In genomic region chr5:136137658-136138274, GRCm38 (mm10) we compare ENCODE assay signal across 8 mouse cellular contexts. TPM values are rescaled to one million over a fixed set of nuclear protein-coding genes. Genes with fewer than 3 reads are reported as not detected.
DNase-seq lines count a peak whose midpoint lies in the region; ATAC-seq and TF ChIP-seq lines count a peak whose summit lies in the region.

No protein-coding gene starts in this region.

- no peak for ATAC-seq in CD4-positive, CD25-positive, alpha-beta regulatory T cell, adult 4 months

- no peak overlapping the region for H3K27ac ChIP-seq in left cerebral cortex, adult 2 months

- DNase-seq in CD4-positive, CD25-positive, alpha-beta regulatory T cell, adult 2 months (ENCODE audit: low read depth, low spot score): peak; percentile 88
- peak; percentile 29 to 30 for DNase-seq in left cerebral cortex, adult 2 months (ENCODE audit: extremely low spot score in 1 of 2, low spot score in 2 of 2)
- no peak for DNase-seq in left cerebral cortex, postnatal 36 days (ENCODE audit: low spot score in 2 of 2)
- peak; percentile 81 for DNase-seq in c-Kit-positive CD71-negative TER-119-negative erythroid progenitor cells, embryonic 14.5 days (ENCODE audit: low read depth)
- peak; percentile 89 for DNase-seq in induced T-regulatory cell, adult 2 months (ENCODE audit: low read depth)
- peak; percentile 69 for DNase-seq in mesoderm, embryonic 11.5 days (ENCODE audit: low read depth, low spot score)
- peak; percentile 74 for DNase-seq in thymus, postnatal 25 days

- no peak overlapping the region for H3K4me3 ChIP-seq in left cerebral cortex, adult 2 months

- intact Hi-C loops in left cerebral cortex, adult 2 months (cut with DNase I): loop anchor here (2.0 kb wide), 1 partner anchor 49 kb away; no protein-coding TSS in a partner anchor
- intact Hi-C loops in left cerebral cortex, postnatal 36 days (cut with DNase I): loop anchor here (5.0 kb wide), 1 partner anchor 115 kb away; no protein-coding TSS in a partner anchor

- TF ChIP-seq CTCF in left cerebral cortex, adult 2 months (IDR thresholded peaks at IDR 0.05): peak; percentile 66

RNA-seq across cellular contexts. Expression of gene Alkbh4, which starts 1.8 kb away (rescaled TPM):
- 10 to 100 TPM; 54.7 to 96.4 TPM for polyA plus RNA-seq in CD4-positive, CD25-positive, alpha-beta regulatory T cell, adult 4 months (2017; shearing (Covaris generic))
- total RNA-seq in left cerebral cortex, adult 2 months (2021): 1 to 10 TPM; 8.5 to 9.6 TPM
- 1 to 10 TPM; 7.7 to 9.0 TPM for total RNA-seq in left cerebral cortex, postnatal 36 days (2021)

RNA-seq across cellular contexts. Expression of gene Lrwd1, which starts 1.9 kb away (rescaled TPM):
- polyA plus RNA-seq in CD4-positive, CD25-positive, alpha-beta regulatory T cell, adult 4 months (2017; shearing (Covaris generic)): 10 to 100 TPM; 26.1 to 58.9 TPM
- 10 to 100 TPM; 14.8 to 15.2 TPM for total RNA-seq in left cerebral cortex, adult 2 months (2021)
- total RNA-seq in left cerebral cortex, postnatal 36 days (2021): 10 to 100 TPM; 10.9 to 17.7 TPM

RNA-seq across cellular contexts. Expression of gene Polr2j, which starts 21.3 kb away (rescaled TPM):
- polyA plus RNA-seq in CD4-positive, CD25-positive, alpha-beta regulatory T cell, adult 4 months (2017; shearing (Covaris generic)): 100 to 1,000 TPM; 119 to 120 TPM
- total RNA-seq in left cerebral cortex, adult 2 months (2021): 10 to 100 TPM; 70.8 to 72.8 TPM
- total RNA-seq in left cerebral cortex, postnatal 36 days (2021): 10 to 100 TPM; 69.8 to 82.9 TPM

RNA-seq across cellular contexts. Expression of gene Orai2, which starts 32.7 kb away (rescaled TPM):
- polyA plus RNA-seq in CD4-positive, CD25-positive, alpha-beta regulatory T cell, adult 4 months (2017; shearing (Covaris generic)): 10 to 100 TPM; 42.9 to 80.7 TPM
- total RNA-seq in left cerebral cortex, adult 2 months (2021): 10 to 100 TPM; 46.7 to 48.8 TPM
- total RNA-seq in left cerebral cortex, postnatal 36 days (2021): 10 to 100 TPM; 54.0 to 54.8 TPM

RNA-seq across cellular contexts. Expression of gene Rasa4, which starts 54.0 kb away (rescaled TPM):
- 1 to 10 TPM; 1.7 to 2.8 TPM for polyA plus RNA-seq in CD4-positive, CD25-positive, alpha-beta regulatory T cell, adult 4 months (2017; shearing (Covaris generic))
- total RNA-seq in left cerebral cortex, adult 2 months (2021): 1 to 10 TPM; 5.4 to 5.8 TPM
- total RNA-seq in left cerebral cortex, postnatal 36 days (2021): 1 to 10 TPM; 3.8 to 7.0 TPM

Comparison
In these comparisons a context has a peak if more than half of its experiments do, and no peak if none do; other contexts are left out.
1. DNase-seq: peak in CD4-positive, CD25-positive, alpha-beta regulatory T cell, adult 2 months (single experiment), left cerebral cortex, adult 2 months (2 of 2), c-Kit-positive CD71-negative TER-119-negative erythroid progenitor cells, embryonic 14.5 days (single experiment), induced T-regulatory cell, adult 2 months (single experiment), mesoderm, embryonic 11.5 days (single experiment) and thymus, postnatal 25 days (single experiment); none in left cerebral cortex, postnatal 36 days (0 of 2).